Mouse (Mus musculus) heart, adult 2 months (tissue): Measurements from ENCODE around the gene Arsk. TPM values are rescaled to one million over a fixed set of nuclear protein-coding genes. Genes with fewer than 3 reads are reported as not detected.

ENCODE experiments used
- DNase-seq, 2 experiments: peaks; one replicate each; pipeline ENCODE4 v3.0.0; 2021
- H3K27ac ChIP-seq: fragments of 200-600 bp; 2 replicates; pipeline ENCODE4 v1.8.1; 2022
- H3K27me3 ChIP-seq: fragments of 200-500 bp; 2 replicates; pipeline ENCODE4 v1.6.1; 2012; ENCODE audit warnings: mild to moderate bottlenecking, low read length, inconsistent platforms, mixed read lengths; ENCODE audit not compliant: control insufficient read depth, insufficient read depth
- H3K36me3 ChIP-seq: fragments of 200-500 bp; 2 replicates; pipeline ENCODE4 v1.6.1; 2012; ENCODE audit warnings: low read length, inconsistent platforms; ENCODE audit not compliant: control insufficient read depth, insufficient read depth
- H3K4me1 ChIP-seq: fragments of 200-500 bp; 2 replicates; pipeline ENCODE4 v1.6.1; 2011; ENCODE audit warnings: low read length; ENCODE audit not compliant: control insufficient read depth, insufficient read depth
- H3K4me3 ChIP-seq: fragments of 200-600 bp; 2 replicates; pipeline ENCODE4 v1.8.1; 2022
- H3K79me2 ChIP-seq: fragments of 200-500 bp; replicated peaks from 2 replicates; pipeline ENCODE4 v1.6.1; 2012; ENCODE audit warnings: mild to moderate bottlenecking, inconsistent platforms, low read length, moderate library complexity, mixed read lengths; ENCODE audit not compliant: control insufficient read depth, insufficient read depth
- H3K9ac ChIP-seq: fragments of 200-500 bp; 2 replicates; pipeline ENCODE4 v1.6.1; 2012; ENCODE audit warnings: low read depth, mild to moderate bottlenecking, control low read depth, inconsistent platforms, low read length, mixed read lengths
- CTCF ChIP-seq: fragments of 200-600 bp; IDR thresholded peaks from 2 replicates; pipeline ENCODE4 v1.8.1; 2022; ENCODE audit warnings: antibody characterized with exemption, mild to moderate bottlenecking, moderate library complexity
- EP300 ChIP-seq: fragments of 200-500 bp; IDR thresholded peaks from 2 replicates; pipeline ENCODE4 v1.6.1; 2011; ENCODE audit warnings: low read depth, low read length, control low read depth; ENCODE audit not compliant: insufficient read depth
- POLR2A ChIP-seq: fragments of 200-500 bp; IDR thresholded peaks from 2 replicates; pipeline ENCODE4 v1.6.1; 2011; ENCODE audit warnings: mild to moderate bottlenecking, low read depth, low read length, control low read depth; ENCODE audit not compliant: insufficient read depth
- WGBS: fragments of 180-500 bp; shearing (Covaris S2); methylation state at CpG from one replicate; pipeline ENCODE4 v1.1.7; 2018; 5-methylcytosine and 5-hydroxymethylcytosine counted together
- intact Hi-C: fragments of 180-260 bp; cut with DNase I; formaldehyde crosslinking; loops from one replicate; pipeline ENCODE4 v1.15.1; 2025
- polyA plus RNA-seq: library from polyadenylated mRNA; depleted of rRNA; stranded (reverse); fragments of >200 nt; gene quantifications from 2 replicates; pipeline ENCODE4 v1.2.3, GENCODE M21; 2012
- total RNA-seq, 2 experiments: library from RNA; stranded (reverse); gene quantifications; 2 replicates each; pipeline ENCODE4 v1.2.3; 2021

The Arsk gene
- total and polyA plus RNA-seq, 3 experiments: 2.4 to 4.0 (median 3.5) TPM

GRCm38 (mm10) chr13:76062569-76062968, 35.9 kb downstream of the Arsk start:
- no peaks in the 10 kb centered on the region for H3K36me3 ChIP-seq
- no peak for TF ChIP-seq POLR2A
- no peak for TF ChIP-seq EP300
- no peak for TF ChIP-seq CTCF
- H3K27ac ChIP-seq: no peak overlapping the region
- no peak overlapping the region for H3K9ac ChIP-seq
- H3K4me1 ChIP-seq: no peaks in the 10 kb centered on the region
- DNase-seq: no peak
- no peaks in the 10 kb centered on the region for H3K27me3 ChIP-seq
- no peak overlapping the region for H3K4me3 ChIP-seq
- intact Hi-C loops: no loop called here
- H3K79me2 ChIP-seq: no peaks in the 10 kb centered on the region
- 89% methylated on average over 3 of the region's 3 CpGs for WGBS

- Histone ChIP-seq H3K9ac (no peak overlapping the region), H3K79me2 (no peaks in the 10 kb centered on the region), H3K4me3 (no peak overlapping the region), H3K36me3 (no peaks in the 10 kb centered on the region), H3K4me1 (no peaks in the 10 kb centered on the region), H3K27ac (no peak overlapping the region), H3K27me3 (no peaks in the 10 kb centered on the region)
- no peak for TF ChIP-seq EP300
- no peak for TF ChIP-seq CTCF
- TF ChIP-seq POLR2A: no peak
- WGBS: 74% methylated on average over 3 of the region's 3 CpGs
- intact Hi-C loops: no loop called here
- no peak for DNase-seq
Measured at GRCm38 (mm10) chr13:76062126-76062525, 36.3 kb downstream of the Arsk start.

- Histone ChIP-seq H3K79me2 (no peaks in the 10 kb centered on the region), H3K27ac (no peak overlapping the region), H3K4me3 (no peak overlapping the region), H3K9ac (no peak overlapping the region), H3K4me1 (peaks cover 3% of the 10 kb centered on the region), H3K36me3 (no peaks in the 10 kb centered on the region), H3K27me3 (peaks cover 3% of the 10 kb centered on the region; the same call in 1 of the 2 replicates)
- intact Hi-C loops: loop anchor here (5.0 kb wide), 1 partner anchor 117 kb away; the partner anchor contains the start of gene Rhobtb3
- TF ChIP-seq EP300 (no peak), CTCF (no peak), POLR2A (no peak)
- 96% methylated on average over 4 of the region's 4 CpGs for WGBS
- DNase-seq: no peak
Measured at GRCm38 (mm10) chr13:76059591-76059990, 38.9 kb downstream of the Arsk start.

GRCm38 (mm10) chr13:76057267-76058069, 41.0 kb downstream of the Arsk start:
- intact Hi-C loops: loop anchor here (2.0 to 5.0 kb wide), 3 partner anchors 33 to 115 kb away; partner anchors contain the start of gene Rhobtb3
- Histone ChIP-seq H3K27ac (no peak overlapping the region), H3K27me3 (peaks cover 3% of the 10 kb centered on the region; the same call in 1 of the 2 replicates), H3K4me3 (no peak overlapping the region), H3K79me2 (no peaks in the 10 kb centered on the region), H3K9ac (no peak overlapping the region), H3K4me1 (peaks cover 3% of the 10 kb centered on the region), H3K36me3 (no peaks in the 10 kb centered on the region)
- TF ChIP-seq POLR2A (no peak), EP300 (no peak), CTCF (no peak)
- 73% methylated on average over 10 of the region's 10 CpGs for WGBS
- no peak for DNase-seq

- Histone ChIP-seq H3K27ac (no peak within 1 kb of the TSS), H3K36me3 (no peaks in the 10 kb centered on the region), H3K4me1 (peaks cover 3% of the 10 kb centered on the region), H3K4me3 (peak within 1 kb of the TSS; percentile 54), H3K27me3 (peaks cover 3% of the 10 kb centered on the region; the same call in 1 of the 2 replicates), H3K9ac (peak within 1 kb of the TSS; percentile 8), H3K79me2 (no peaks in the 10 kb centered on the region)
- DNase-seq: no peak
- no peak for TF ChIP-seq POLR2A
- intact Hi-C loops: loop anchor here (2.0 to 5.0 kb wide), 3 partner anchors 32 to 115 kb away; partner anchors contain the start of gene Rhobtb3
- WGBS: 20% methylated on average over 10 of the region's 10 CpGs
Measured at GRCm38 (mm10) chr13:76056896-76057266, 41.6 kb downstream of the Arsk start, which contains the start of gene Gpr150. Gene Gpr150, minus strand, starts transcription at chr13:76056996.

- no peak overlapping the region for H3K27ac ChIP-seq
- H3K36me3 ChIP-seq: no peaks in the 10 kb centered on the region
- no peaks in the 10 kb centered on the region for H3K79me2 ChIP-seq
- WGBS: 2% methylated on average over 34 of the region's 34 CpGs
- peaks cover 3% of the 10 kb centered on the region for H3K4me1 ChIP-seq
- TF ChIP-seq EP300 (no peak), CTCF (peak; percentile 75)
- peak overlapping the region; percentile 54 for H3K4me3 ChIP-seq
- peak; percentile 76 for DNase-seq
- intact Hi-C loops: loop anchor here (2.0 to 5.0 kb wide), 3 partner anchors 31 to 114 kb away; partner anchors contain the start of gene Rhobtb3
- peak overlapping the region; percentile 8 for H3K9ac ChIP-seq
- H3K27me3 ChIP-seq: peaks cover 3% of the 10 kb centered on the region; the same call in 1 of the 2 replicates
Measured at GRCm38 (mm10) chr13:76056261-76056724, 42.2 kb downstream of the Arsk start.
